Mouse (Mus musculus) CD4-positive, CD25-positive, alpha-beta regulatory T cell, adult 4 months (primary cell): ENCODE measurements around the gene Plekhg4. TPM values are rescaled to one million over a fixed set of nuclear protein-coding genes. Genes with fewer than 3 reads are reported as not detected.

ENCODE experiments used
- ATAC-seq: one replicate; pipeline ENCODE4 v1.8.0; 2017
- polyA plus RNA-seq, 2 experiments: library from polyadenylated mRNA; unstranded; fragments of 100-300 nt; shearing (Covaris generic); gene quantifications; one replicate each; pipeline ENCODE4 v1.2.1; 2017

Plekhg4 gene
- polyA plus RNA-seq, 2 experiments from 2014 or later = not detected

GRCm38 (mm10) chr8:105404496-105404895, 31.4 kb downstream of the Plekhg4 start:
- ATAC-seq = no peak

GRCm38 (mm10) chr8:105406416-105406815, 33.3 kb downstream of the Plekhg4 start:
- no peak for ATAC-seq

GRCm38 (mm10) chr8:105408331-105408730, 35.3 kb downstream of the Plekhg4 start:
- no peak for ATAC-seq

- no peak for ATAC-seq
Observed at GRCm38 (mm10) chr8:105409947-105410346, 36.9 kb downstream of the Plekhg4 start.

- ATAC-seq = no peak
Observed at GRCm38 (mm10) chr8:105413391-105413790, 40.3 kb downstream of the Plekhg4 start, which contains the start of the genes Kctd19 and Lrrc36. Kctd19 (minus strand) TSS chr8:105413502. Lrrc36 (plus strand) TSS chr8:105413571.

- no peak for ATAC-seq
Observed at GRCm38 (mm10) chr8:105418992-105419391, 45.9 kb downstream of the Plekhg4 start.

- ATAC-seq = no peak
Observed at GRCm38 (mm10) chr8:105419800-105420199, 46.7 kb downstream of the Plekhg4 start.

- ATAC-seq = no peak
Observed at GRCm38 (mm10) chr8:105422006-105422405, 48.9 kb downstream of the Plekhg4 start.

GRCm38 (mm10) chr8:105426878-105427277, 53.8 kb downstream of the Plekhg4 start:
- ATAC-seq = no peak

GRCm38 (mm10) chr8:105431743-105432515, 58.9 kb downstream of the Plekhg4 start:
- no peak for ATAC-seq

Other genes with a start within 250 kb of the Plekhg4 start
- gene Ces4a, start 241.5 kb upstream of the Plekhg4 start, polyA plus RNA-seq = under 1 TPM in 1 of 2 experiments, not detected in 1; 0.13 TPM
- gene Cbfb, start 202.6 kb upstream of the Plekhg4 start, polyA plus RNA-seq = 10 to 100 TPM; 26.7 to 40.6 TPM
- gene D230025D16Rik, start 148.1 kb upstream of the Plekhg4 start, polyA plus RNA-seq = 10 to 100 TPM; 13.9 to 14.2 TPM
- gene B3gnt9, start 118.1 kb upstream of the Plekhg4 start, polyA plus RNA-seq = under 1 TPM; 0.33 to 0.47 TPM
- gene Tradd, start 108.7 kb upstream of the Plekhg4 start, polyA plus RNA-seq = 10 to 100 TPM; 58.1 to 76.0 TPM
- gene Fbxl8, start 108.6 kb upstream of the Plekhg4 start, polyA plus RNA-seq = 10 to 100 TPM; 16.5 to 27.6 TPM
- gene Hsf4, start 103.5 kb upstream of the Plekhg4 start, polyA plus RNA-seq = under 1 TPM; 0.26 to 0.39 TPM
- under 1 TPM in 1 of 2 experiments, not detected in 1; 0.15 TPM for gene Nol3, start 97.1 kb upstream of the Plekhg4 start, polyA plus RNA-seq
- 1 to 10 TPM in 1 of 2 experiments, under 1 TPM in 1; 0.90 to 2.6 TPM for gene 4931428F04Rik, start 83.4 kb upstream of the Plekhg4 start, polyA plus RNA-seq
- 1 to 10 TPM in 1 of 2 experiments, not detected in 1; 1.1 TPM for gene Exoc3l, start 77.2 kb upstream of the Plekhg4 start, polyA plus RNA-seq
- gene E2f4, start 75.6 kb upstream of the Plekhg4 start, polyA plus RNA-seq = 10 to 100 TPM; 44.5 to 56.2 TPM
- 10 to 100 TPM in 1 of 2 experiments, 1 to 10 TPM in 1; 7.4 to 13.5 TPM for gene Elmo3, start 67.7 kb upstream of the Plekhg4 start, polyA plus RNA-seq
- gene Lrrc29, start 47.0 kb upstream of the Plekhg4 start, polyA plus RNA-seq = 1 to 10 TPM; 1.7 to 6.2 TPM
- gene Tmem208, start 46.9 kb upstream of the Plekhg4 start, polyA plus RNA-seq = 100 to 1,000 TPM; 149 to 160 TPM
- 1 to 10 TPM; 2.3 to 5.3 TPM for gene Fhod1, start 25.3 kb upstream of the Plekhg4 start, polyA plus RNA-seq
- gene Slc9a5, start 24.4 kb upstream of the Plekhg4 start, polyA plus RNA-seq = under 1 TPM in 1 of 2 experiments, not detected in 1; 0.16 TPM
- gene Kctd19, start 40.2 kb downstream of the Plekhg4 start, polyA plus RNA-seq = not detected
- not detected for gene Lrrc36, start 40.3 kb downstream of the Plekhg4 start, polyA plus RNA-seq
- gene Tppp3, start 98.3 kb downstream of the Plekhg4 start, polyA plus RNA-seq = 1 to 10 TPM; 1.2 to 1.4 TPM
- gene Zdhhc1, start 123.6 kb downstream of the Plekhg4 start, polyA plus RNA-seq = 1 to 10 TPM in 1 of 2 experiments, under 1 TPM in 1; 0.97 to 1.5 TPM
- gene Hsd11b2, start 145.5 kb downstream of the Plekhg4 start, polyA plus RNA-seq = not detected
- gene Atp6v0d1, start 192.8 kb downstream of the Plekhg4 start, polyA plus RNA-seq = 10 to 100 TPM; 33.7 to 36.8 TPM
- 10 to 100 TPM in 1 of 2 experiments, 1 to 10 TPM in 1; 7.8 to 12.6 TPM for gene Ripor1, start 232.0 kb downstream of the Plekhg4 start, polyA plus RNA-seq